Mouse (Mus musculus) intestine, postnatal 0 days (tissue): Measurements from ENCODE around the gene Grap. TPM values are rescaled to one million over a fixed set of nuclear protein-coding genes. Genes with fewer than 3 reads are reported as not detected.

ENCODE experiments used
- ATAC-seq: fragments of 200-750 bp; cut with Nextera tagmentation; 2 replicates; pipeline ENCODE4 v1.8.0; 2017; ENCODE audit warnings: mild to moderate bottlenecking, moderate TSS enrichment, moderate library complexity
- H3K27ac ChIP-seq: fragments of 300-500 bp; sonication (generic); 2 replicates; pipeline ENCODE4 v1.5.1; 2014; ENCODE audit warnings: mild to moderate bottlenecking, low read depth, low read length, moderate library complexity
- H3K27me3 ChIP-seq: fragments of 300-500 bp; sonication (generic); replicated peaks from 2 replicates; pipeline ENCODE4 v1.6.1; 2014; ENCODE audit warnings: low read length, mixed read lengths; ENCODE audit not compliant: control insufficient read depth, insufficient read depth
- H3K36me3 ChIP-seq: fragments of 300-500 bp; sonication (generic); 2 replicates; pipeline ENCODE4 v1.6.1; 2014; ENCODE audit warnings: mild to moderate bottlenecking, moderate library complexity; ENCODE audit not compliant: control insufficient read depth, insufficient read depth
- H3K4me1 ChIP-seq: fragments of 300-500 bp; sonication (generic); replicated peaks from 2 replicates; pipeline ENCODE4 v1.6.1; 2014; ENCODE audit warnings: antibody characterized with exemption, low read length, mixed read lengths; ENCODE audit not compliant: control insufficient read depth, insufficient read depth
- H3K4me2 ChIP-seq: fragments of 300-500 bp; sonication (generic); replicated peaks from 2 replicates; pipeline ENCODE4 v1.6.1; 2014; ENCODE audit warnings: low read depth, mild to moderate bottlenecking, moderate library complexity
- H3K4me3 ChIP-seq: fragments of 300-500 bp; sonication (generic); 2 replicates; pipeline ENCODE4 v1.5.1; 2014; ENCODE audit warnings: low read depth, low read length
- H3K9ac ChIP-seq: fragments of 300-500 bp; sonication (generic); 2 replicates; pipeline ENCODE4 v1.6.1; 2014; ENCODE audit warnings: mild to moderate bottlenecking, low read depth, low read length
- H3K9me3 ChIP-seq: fragments of 300-500 bp; sonication (generic); 2 replicates; pipeline ENCODE4 v1.6.1; 2016; ENCODE audit warnings: mixed run types; ENCODE audit not compliant: control insufficient read depth
- CTCF ChIP-seq: sonication (generic); IDR thresholded peaks from 2 replicates; pipeline ENCODE4 v1.5.1; 2016; ENCODE audit warnings: low read depth, mild to moderate bottlenecking, control low read depth, antibody characterized with exemption, moderate library complexity
- WGBS: fragments of 180-500 bp; shearing (Covaris S2); extraction: QIAGEN DNeasy Blood & Tissue Kit; methylation state at CpG from one replicate; pipeline ENCODE4 v1.1.7; 2014; 5-methylcytosine and 5-hydroxymethylcytosine counted together
- polyA plus RNA-seq: library from polyadenylated mRNA; unstranded; fragments of >200 nt; fragmentation: Nextera tagmentation; extraction: Ambion mirVana; gene quantifications from 2 replicates; pipeline ENCODE4 v1.2.1, GENCODE M21; 2015

The Grap gene
- polyA plus RNA-seq, 1 experiment from 2014 or later: 3.9 TPM

DNA sequence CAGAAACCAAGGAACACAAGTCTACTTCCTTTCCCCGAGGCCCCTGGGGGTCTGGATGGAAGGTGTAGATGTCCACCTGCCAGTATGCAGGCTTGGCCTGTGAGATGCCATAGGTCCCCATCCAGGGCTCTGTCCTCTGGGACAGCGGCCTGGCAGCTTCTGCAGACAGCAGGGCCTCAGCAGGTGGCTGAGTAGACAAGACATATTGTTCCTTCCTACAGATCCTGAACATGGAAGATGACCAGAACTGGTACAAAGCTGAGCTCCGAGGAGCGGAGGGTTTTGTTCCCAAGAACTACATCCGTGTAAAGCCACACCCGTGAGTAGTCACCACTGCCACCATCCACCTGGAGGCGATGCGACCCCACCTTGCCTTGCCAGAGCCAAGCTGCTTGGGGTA, 6.9 kb downstream of the Grap start:
- Histone ChIP-seq H3K27me3 (no peaks in the 10 kb centered on the region), H3K4me3 (no peak overlapping the region), H3K4me1 (no peaks in the 10 kb centered on the region), H3K9me3 (no peaks in the 10 kb centered on the region), H3K9ac (no peak overlapping the region), H3K27ac (no peak overlapping the region), H3K36me3 (no peaks in the 10 kb centered on the region), H3K4me2 (no peak overlapping the region)
- no peak for ATAC-seq
- TF ChIP-seq CTCF: no peak
- 90% methylated on average over 8 of the region's 8 CpGs for whole genome bisulfite sequencing

- Histone ChIP-seq H3K4me3 (no peak overlapping the region), H3K4me1 (no peaks in the 10 kb centered on the region), H3K36me3 (no peaks in the 10 kb centered on the region), H3K9ac (no peak overlapping the region), H3K27ac (no peak overlapping the region), H3K27me3 (no peaks in the 10 kb centered on the region), H3K9me3 (no peaks in the 10 kb centered on the region), H3K4me2 (no peak overlapping the region)
- no peak for TF ChIP-seq CTCF
- ATAC-seq: no peak
- 71% methylated on average over 7 of the region's 7 CpGs for WGBS
Measured at GRCm38 (mm10) chr11:61660806-61661392, 7.8 kb downstream of the Grap start.

DNA sequence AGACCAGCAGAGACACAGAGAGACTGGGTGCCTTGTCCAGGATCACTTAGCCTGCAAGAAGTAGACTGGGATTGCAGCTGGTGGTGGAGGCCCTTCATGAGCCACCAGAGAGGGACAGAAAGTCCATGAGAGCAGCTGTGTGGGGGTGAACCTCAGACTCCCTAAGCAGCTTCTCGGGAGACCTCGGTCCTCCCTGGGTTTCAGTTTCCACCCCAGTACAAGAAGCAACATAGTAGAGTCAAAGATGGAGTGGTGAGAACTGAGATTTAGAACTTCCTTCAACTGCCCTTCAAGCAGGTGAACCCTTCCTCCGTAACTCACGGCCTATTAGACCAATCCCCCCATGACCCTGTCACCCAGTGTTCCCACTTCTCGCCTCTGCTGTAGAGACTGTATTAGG, 9.1 kb downstream of the Grap start:
- Histone ChIP-seq H3K4me1 (no peaks in the 10 kb centered on the region), H3K36me3 (no peaks in the 10 kb centered on the region), H3K4me2 (no peak overlapping the region), H3K9ac (no peak overlapping the region), H3K9me3 (no peaks in the 10 kb centered on the region), H3K27ac (no peak overlapping the region), H3K27me3 (no peaks in the 10 kb centered on the region), H3K4me3 (no peak overlapping the region)
- 95% methylated on average over 5 of the region's 5 CpGs for WGBS
- no peak for ATAC-seq
- TF ChIP-seq CTCF: no peak

DNA sequence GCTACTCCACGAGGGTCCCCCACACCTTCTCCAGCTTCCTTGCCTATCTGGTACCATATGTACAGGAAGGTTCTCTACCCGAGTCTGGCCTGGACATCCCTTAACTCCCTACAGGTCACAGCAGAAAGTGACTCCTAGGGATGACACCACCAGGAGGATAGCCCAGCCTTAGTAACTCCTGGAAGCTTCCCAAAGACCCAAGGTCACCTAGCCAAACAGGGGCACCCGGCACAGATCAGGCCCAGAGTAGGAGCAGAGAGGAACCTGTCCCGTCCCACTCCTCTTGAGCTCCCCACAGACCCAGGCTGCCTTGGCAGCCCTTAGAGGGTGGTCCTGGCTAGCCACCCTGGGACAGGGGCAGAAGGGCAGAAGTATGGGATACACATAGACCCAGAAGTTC, 12.3 kb downstream of the Grap start:
- TF ChIP-seq CTCF: no peak
- H3K9me3 ChIP-seq: no peaks in the 10 kb centered on the region
- ATAC-seq: no peak

DNA sequence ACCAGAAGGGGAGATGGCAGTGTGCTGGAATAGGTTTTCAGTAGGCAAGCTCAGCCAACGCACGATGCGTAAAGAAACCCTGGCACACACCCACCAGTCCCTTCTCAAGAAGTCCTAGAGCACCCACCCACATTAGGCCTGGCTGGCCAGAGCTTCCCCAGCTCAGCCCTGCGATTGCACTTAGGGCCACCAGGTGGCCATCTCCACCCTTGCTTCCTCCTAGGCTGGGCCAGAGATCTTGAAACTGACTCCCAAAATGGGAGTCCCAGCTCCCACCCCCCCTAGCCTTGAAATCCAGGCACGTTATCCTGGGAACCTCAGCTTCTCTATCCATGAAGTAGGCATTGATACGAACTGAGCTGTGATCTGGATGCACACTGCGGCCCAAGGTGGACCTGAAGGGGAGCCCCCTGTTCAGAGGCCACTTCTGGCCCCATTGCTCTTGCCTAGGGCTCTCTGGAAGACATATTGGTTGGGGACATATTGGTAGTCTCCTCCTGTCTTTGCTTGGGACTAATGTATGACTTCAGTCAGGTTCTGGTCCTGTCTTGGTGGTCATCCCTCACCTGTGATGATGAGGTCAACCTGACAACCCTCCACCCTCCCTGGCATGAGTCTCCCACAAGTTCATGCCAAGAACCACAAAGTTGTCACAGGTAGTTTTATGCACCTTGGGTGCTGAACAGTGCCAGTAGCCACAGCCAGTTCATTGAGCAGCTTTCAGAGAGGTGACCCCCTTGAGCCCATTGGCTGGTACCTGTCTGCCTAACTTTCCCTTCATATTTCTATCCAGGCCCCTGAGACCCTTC, 13.1 kb downstream of the Grap start:
- TF ChIP-seq CTCF: peak; percentile 93

More for the DNA sequence above, 12.3 kb downstream of the Grap start:
- no peak overlapping the region for H3K4me3 ChIP-seq
- 0 out of 2 replicates have a peak, but pooled peaks cover 2% of the 10 kb centered on the region for H3K4me1 ChIP-seq
- H3K27me3 ChIP-seq: no peaks in the 10 kb centered on the region
- H3K36me3 ChIP-seq: no peaks in the 10 kb centered on the region
- H3K4me2 ChIP-seq: no peak overlapping the region
- 80% methylated on average over 4 of the region's 4 CpGs for WGBS
- H3K9ac ChIP-seq: no peak overlapping the region
- H3K27ac ChIP-seq: no peak overlapping the region

GRCm38 (mm10) chr11:61667248-61667647, 14.2 kb downstream of the Grap start:
- Histone ChIP-seq H3K36me3 (no peaks in the 10 kb centered on the region), H3K4me3 (no peak overlapping the region), H3K27me3 (no peaks in the 10 kb centered on the region), H3K27ac (no peak overlapping the region), H3K9me3 (no peaks in the 10 kb centered on the region), H3K9ac (no peak overlapping the region), H3K4me2 (no peak overlapping the region), H3K4me1 (peaks cover 10% of the 10 kb centered on the region; the same call in 1 of the 2 replicates)
- ATAC-seq: no peak
- WGBS: 89% methylated on average over 5 of the region's 5 CpGs
- no peak for TF ChIP-seq CTCF

More for the DNA sequence above, 13.1 kb downstream of the Grap start:
- 49% methylated on average over 7 of the region's 7 CpGs for WGBS
- Histone ChIP-seq H3K9me3 (no peaks in the 10 kb centered on the region), H3K4me1 (peaks cover 5% of the 10 kb centered on the region; the same call in 1 of the 2 replicates), H3K4me2 (no peak overlapping the region), H3K27ac (no peak overlapping the region), H3K9ac (no peak overlapping the region), H3K36me3 (no peaks in the 10 kb centered on the region), H3K27me3 (no peaks in the 10 kb centered on the region), H3K4me3 (no peak overlapping the region)
- ATAC-seq: no peak
